Mouse (Mus musculus) limb, embryonic 12.5 days (tissue): Measurements from ENCODE around the gene Mtap. TPM values are rescaled to one million over a fixed set of nuclear protein-coding genes. Genes with fewer than 3 reads are reported as not detected.

Experiments used
- ATAC-seq: fragments of 200-750 bp; cut with Nextera tagmentation; 2 replicates; pipeline ENCODE4 v1.8.0; 2017; ENCODE audit warnings: low read depth, moderate TSS enrichment; ENCODE audit not compliant: insufficient number of reproducible peaks, insufficient read depth, low FRiP score, low TSS enrichment
- H3K27ac ChIP-seq: fragments of 300-500 bp; sonication (generic); 2 replicates; pipeline ENCODE4 v1.5.1; 2016; ENCODE audit warnings: mild to moderate bottlenecking, moderate library complexity
- H3K27me3 ChIP-seq: fragments of 300-500 bp; sonication (generic); 2 replicates; pipeline ENCODE4 v1.6.1; 2016; ENCODE audit warnings: mild to moderate bottlenecking, moderate library complexity
- H3K36me3 ChIP-seq: fragments of 300-500 bp; sonication (generic); 2 replicates; pipeline ENCODE4 v1.6.1; 2016; ENCODE audit warnings: mild to moderate bottlenecking, moderate library complexity
- H3K4me1 ChIP-seq: fragments of 300-500 bp; sonication (generic); replicated peaks from 2 replicates; pipeline ENCODE4 v1.6.1; 2016
- H3K4me2 ChIP-seq: fragments of 300-500 bp; sonication (generic); 2 replicates; pipeline ENCODE4 v1.6.1; 2016; ENCODE audit warnings: mild to moderate bottlenecking, moderate library complexity
- H3K4me3 ChIP-seq: fragments of 300-500 bp; sonication (generic); replicated peaks from 2 replicates; pipeline ENCODE4 v1.5.1; 2016; ENCODE audit warnings: mild to moderate bottlenecking
- H3K9ac ChIP-seq: fragments of 300-500 bp; sonication (generic); replicated peaks from 2 replicates; pipeline ENCODE4 v1.6.1; 2016; ENCODE audit warnings: mild to moderate bottlenecking, moderate library complexity
- H3K9me3 ChIP-seq: fragments of 300-500 bp; sonication (generic); 2 replicates; pipeline ENCODE4 v1.6.1; 2016; ENCODE audit warnings: mild to moderate bottlenecking, moderate library complexity
- WGBS: fragments of 180-500 bp; shearing (Covaris S2); methylation state at CpG from one replicate; pipeline ENCODE4 v1.1.7; 2016; 5-methylcytosine and 5-hydroxymethylcytosine counted together
- polyA plus RNA-seq: library from polyadenylated mRNA; unstranded; fragments of >200 nt; fragmentation: Nextera tagmentation; extraction: Ambion mirVana; gene quantifications from 2 replicates; pipeline ENCODE4 v1.2.1, GENCODE M21; 2016

Gene Mtap
- 98.3 and 102 TPM in 2 replicates for polyA plus RNA-seq

GRCm38 (mm10) chr4:89136906-89137541 lies at the start of gene Mtap:
TSS of gene Mtap (plus strand) at chr4:89137122.
- peaks cover 23% of the 10 kb centered on the region; the same call in 1 of the 2 replicates for H3K4me1 ChIP-seq
- H3K9ac ChIP-seq = peak within 1 kb of the TSS; percentile 83
- H3K4me2 ChIP-seq = peak within 1 kb of the TSS; percentile 66
- no peaks in the 10 kb centered on the region for H3K36me3 ChIP-seq
- H3K27ac ChIP-seq = peak within 1 kb of the TSS; percentile 90
- WGBS = under 1% methylated on average over 30 of the region's 31 CpGs
- H3K9me3 ChIP-seq = no peaks in the 10 kb centered on the region
- no peaks in the 10 kb centered on the region for H3K27me3 ChIP-seq
- H3K4me3 ChIP-seq = peak within 1 kb of the TSS; percentile 93
- peak; percentile 94 for ATAC-seq

GRCm38 (mm10) chr4:89089110-89089509 lies 47.8 kb upstream of the Mtap start:
- no peak overlapping the region for H3K4me3 ChIP-seq
- no peaks in the 10 kb centered on the region for H3K4me1 ChIP-seq
- H3K27ac ChIP-seq = no peak overlapping the region
- no peaks in the 10 kb centered on the region for H3K36me3 ChIP-seq
- no peak for ATAC-seq
- no peaks in the 10 kb centered on the region for H3K27me3 ChIP-seq
- no peaks in the 10 kb centered on the region for H3K9me3 ChIP-seq
- no peak overlapping the region for H3K4me2 ChIP-seq
- H3K9ac ChIP-seq = no peak overlapping the region
- WGBS = 91% methylated on average over 7 of the region's 7 CpGs

GRCm38 (mm10) chr4:89090217-89090616 lies 46.7 kb upstream of the Mtap start:
- no peaks in the 10 kb centered on the region for H3K36me3 ChIP-seq
- 79% methylated on average over 6 of the region's 6 CpGs for WGBS

GRCm38 (mm10) chr4:89092153-89092552 lies 44.8 kb upstream of the Mtap start:
- H3K27ac ChIP-seq = no peak overlapping the region
- no peaks in the 10 kb centered on the region for H3K36me3 ChIP-seq
- ATAC-seq = no peak
- H3K9ac ChIP-seq = no peak overlapping the region
- 78% methylated on average over 5 of the region's 5 CpGs for WGBS
- no peaks in the 10 kb centered on the region for H3K27me3 ChIP-seq
- H3K4me3 ChIP-seq = no peak overlapping the region
- H3K4me1 ChIP-seq = 0 out of 2 replicates have a peak, but pooled peaks cover 4% of the 10 kb centered on the region
- no peak overlapping the region for H3K4me2 ChIP-seq
- no peaks in the 10 kb centered on the region for H3K9me3 ChIP-seq

More at GRCm38 (mm10) chr4:89090217-89090616, 46.7 kb upstream of the Mtap start:
- 0 out of 2 replicates have a peak, but pooled peaks cover 4% of the 10 kb centered on the region for H3K4me1 ChIP-seq
- no peaks in the 10 kb centered on the region for H3K9me3 ChIP-seq
- no peak overlapping the region for H3K27ac ChIP-seq
- H3K4me3 ChIP-seq = no peak overlapping the region
- no peak for ATAC-seq
- no peaks in the 10 kb centered on the region for H3K27me3 ChIP-seq
- no peak overlapping the region for H3K9ac ChIP-seq
- no peak overlapping the region for H3K4me2 ChIP-seq

GRCm38 (mm10) chr4:89094773-89095172 lies 42.1 kb upstream of the Mtap start:
- ATAC-seq = no peak

GRCm38 (mm10) chr4:89098261-89098660 lies 38.7 kb upstream of the Mtap start:
- no peaks in the 10 kb centered on the region for H3K27me3 ChIP-seq
- no peak for ATAC-seq
- H3K36me3 ChIP-seq = no peaks in the 10 kb centered on the region
- no peak overlapping the region for H3K4me3 ChIP-seq
- 78% methylated on average over 5 of the region's 5 CpGs for WGBS
- H3K9ac ChIP-seq = no peak overlapping the region
- H3K4me1 ChIP-seq = 0 out of 2 replicates have a peak, but pooled peaks cover 4% of the 10 kb centered on the region
- H3K4me2 ChIP-seq = no peak overlapping the region
- no peaks in the 10 kb centered on the region for H3K9me3 ChIP-seq
- H3K27ac ChIP-seq = no peak overlapping the region

More at GRCm38 (mm10) chr4:89094773-89095172, 42.1 kb upstream of the Mtap start:
- no peaks in the 10 kb centered on the region for H3K27me3 ChIP-seq
- H3K36me3 ChIP-seq = no peaks in the 10 kb centered on the region
- no peak overlapping the region for H3K27ac ChIP-seq
- no peak overlapping the region for H3K9ac ChIP-seq
- 0 out of 2 replicates have a peak, but pooled peaks cover 4% of the 10 kb centered on the region for H3K4me1 ChIP-seq
- no peak overlapping the region for H3K4me3 ChIP-seq
- WGBS = 57% methylated on average over 5 of the region's 5 CpGs
- no peaks in the 10 kb centered on the region for H3K9me3 ChIP-seq
- no peak overlapping the region for H3K4me2 ChIP-seq

- no peak overlapping the region for H3K4me2 ChIP-seq
- no peak overlapping the region for H3K4me3 ChIP-seq
- no peak for ATAC-seq
- H3K36me3 ChIP-seq = no peaks in the 10 kb centered on the region
- H3K27me3 ChIP-seq = no peaks in the 10 kb centered on the region
- H3K9me3 ChIP-seq = no peaks in the 10 kb centered on the region
- H3K27ac ChIP-seq = no peak overlapping the region
- no peaks in the 10 kb centered on the region for H3K4me1 ChIP-seq
- WGBS = 81% methylated on average over 3 of the region's 3 CpGs
- no peak overlapping the region for H3K9ac ChIP-seq
Measured at GRCm38 (mm10) chr4:89101276-89101675, 35.6 kb upstream of the Mtap start.

GRCm38 (mm10) chr4:89102283-89102682 lies 34.6 kb upstream of the Mtap start:
- Histone ChIP-seq H3K4me2 (no peak overlapping the region), H3K9ac (no peak overlapping the region), H3K4me3 (no peak overlapping the region), H3K4me1 (no peaks in the 10 kb centered on the region), H3K27me3 (no peaks in the 10 kb centered on the region), H3K36me3 (no peaks in the 10 kb centered on the region), H3K9me3 (no peaks in the 10 kb centered on the region), H3K27ac (no peak overlapping the region)
- WGBS = 59% methylated on average over 2 of the region's 2 CpGs
- no peak for ATAC-seq

GRCm38 (mm10) chr4:89105486-89105885 lies 31.4 kb upstream of the Mtap start:
- Histone ChIP-seq H3K4me1 (no peaks in the 10 kb centered on the region), H3K27me3 (no peaks in the 10 kb centered on the region), H3K9me3 (no peaks in the 10 kb centered on the region), H3K4me2 (no peak overlapping the region), H3K4me3 (no peak overlapping the region), H3K36me3 (no peaks in the 10 kb centered on the region), H3K9ac (no peak overlapping the region), H3K27ac (no peak overlapping the region)
- no peak for ATAC-seq
- 44% methylated on average over 2 of the region's 2 CpGs for WGBS

- Histone ChIP-seq H3K36me3 (no peaks in the 10 kb centered on the region), H3K4me3 (no peak overlapping the region), H3K4me1 (no peaks in the 10 kb centered on the region), H3K27me3 (no peaks in the 10 kb centered on the region), H3K4me2 (no peak overlapping the region), H3K9ac (no peak overlapping the region), H3K9me3 (no peaks in the 10 kb centered on the region), H3K27ac (no peak overlapping the region)
- ATAC-seq = no peak
- 79% methylated on average over 2 of the region's 2 CpGs for WGBS
Measured at GRCm38 (mm10) chr4:89106505-89106904, 30.4 kb upstream of the Mtap start.

GRCm38 (mm10) chr4:89112168-89112710 lies 24.7 kb upstream of the Mtap start:
- no peaks in the 10 kb centered on the region for H3K27me3 ChIP-seq
- no peak overlapping the region for H3K4me3 ChIP-seq
- no peaks in the 10 kb centered on the region for H3K9me3 ChIP-seq
- no peaks in the 10 kb centered on the region for H3K4me1 ChIP-seq
- no peak overlapping the region for H3K9ac ChIP-seq
- H3K27ac ChIP-seq = no peak overlapping the region
- H3K36me3 ChIP-seq = no peaks in the 10 kb centered on the region
- 91% methylated on average over 11 of the region's 11 CpGs for WGBS
- H3K4me2 ChIP-seq = no peak overlapping the region
- no peak for ATAC-seq
